Mouse (Mus musculus) liver, embryonic 14 days (tissue): Measurements from ENCODE around the gene Raf1. TPM values are rescaled to one million over a fixed set of nuclear protein-coding genes. Genes with fewer than 3 reads are reported as not detected.

Source experiments
- polyA plus RNA-seq: library from polyadenylated mRNA; depleted of rRNA; stranded (reverse); fragments of >200 nt; gene quantifications from 2 replicates; pipeline ENCODE4 v1.2.3, GENCODE M21; 2012; rRNA removed

The Raf1 gene
- 40.0 and 45.1 TPM in 2 replicates for polyA plus RNA-seq

DNA sequence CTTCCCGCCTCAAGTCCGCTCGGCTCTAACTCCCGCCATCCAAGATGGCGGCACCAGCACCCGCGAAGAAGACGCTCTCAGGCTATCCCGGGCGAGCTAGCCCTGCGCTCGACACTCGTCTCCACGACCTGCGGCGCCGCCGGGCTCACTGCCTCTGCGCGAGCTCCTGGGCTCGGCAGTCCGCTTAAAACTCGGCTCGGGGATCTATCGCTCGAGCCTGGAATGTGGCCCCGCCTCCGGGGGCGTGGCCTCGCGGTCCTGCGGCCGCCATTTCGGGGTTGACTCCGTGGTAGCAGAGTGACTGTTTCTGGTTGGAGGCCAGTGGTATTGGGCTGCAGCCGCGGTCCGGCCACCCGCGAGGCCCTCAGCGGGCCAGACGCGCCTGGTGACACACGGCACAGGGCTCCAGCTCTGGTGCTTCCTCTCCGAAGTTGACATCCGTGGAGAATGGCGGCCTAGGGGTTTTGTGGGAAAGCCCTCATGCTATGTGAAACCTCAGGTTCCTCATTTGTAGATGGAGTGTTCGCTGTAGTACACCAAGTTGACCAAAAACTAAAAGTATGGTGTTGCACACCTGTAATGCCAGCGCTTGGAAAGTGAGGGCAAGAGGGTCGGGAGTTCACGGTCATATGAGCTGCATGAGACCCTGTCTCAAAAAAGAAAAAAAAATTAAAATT lies at the start of gene Raf1:
Gene Raf1 (minus strand): TSS at position 184 of the 677 bp plus-strand sequence.

DNA sequence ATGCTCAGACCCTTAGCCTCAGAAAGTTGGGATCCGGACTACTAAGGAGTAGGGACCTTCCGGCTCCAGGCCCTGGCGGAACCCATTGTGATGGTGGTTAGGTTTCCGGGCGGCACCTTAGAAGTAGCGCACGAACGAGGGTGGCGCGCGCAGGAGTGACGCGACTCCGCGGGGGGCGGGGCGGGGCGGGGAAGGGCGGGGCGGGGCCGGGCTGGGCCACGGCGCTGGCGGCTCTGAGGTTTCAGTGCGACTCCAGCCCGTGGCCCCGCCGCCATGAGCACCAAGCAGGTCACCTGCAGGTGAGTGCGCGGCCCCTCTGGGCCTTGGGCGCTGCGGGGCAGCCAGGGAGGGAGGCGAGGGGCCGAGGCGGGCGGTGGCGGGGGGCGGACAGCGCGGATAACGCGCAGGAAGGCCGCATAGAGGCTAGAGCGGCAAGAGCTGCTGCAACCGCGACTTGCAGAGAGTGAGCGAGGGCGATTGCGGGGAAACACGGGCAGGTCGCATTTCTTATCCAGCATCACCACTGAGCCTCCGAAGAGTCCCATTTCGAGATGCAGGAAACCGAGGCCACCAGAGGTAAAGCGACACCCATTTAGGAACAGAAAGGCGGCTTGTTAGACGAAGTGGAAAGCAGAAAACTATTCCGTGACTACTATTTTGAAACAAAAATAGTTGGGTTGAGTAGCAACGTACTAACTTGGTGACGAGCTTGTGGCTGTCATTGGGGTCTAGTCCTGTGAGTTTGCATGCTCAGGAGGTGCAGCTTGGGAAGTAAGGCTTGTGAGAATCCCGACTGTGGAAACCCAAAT lies 74.5 kb downstream of the Raf1 start, which contains the start of gene Mkrn2:
Gene Mkrn2 (plus strand): TSS at position 188 of the 809 bp plus-strand sequence.

DNA sequence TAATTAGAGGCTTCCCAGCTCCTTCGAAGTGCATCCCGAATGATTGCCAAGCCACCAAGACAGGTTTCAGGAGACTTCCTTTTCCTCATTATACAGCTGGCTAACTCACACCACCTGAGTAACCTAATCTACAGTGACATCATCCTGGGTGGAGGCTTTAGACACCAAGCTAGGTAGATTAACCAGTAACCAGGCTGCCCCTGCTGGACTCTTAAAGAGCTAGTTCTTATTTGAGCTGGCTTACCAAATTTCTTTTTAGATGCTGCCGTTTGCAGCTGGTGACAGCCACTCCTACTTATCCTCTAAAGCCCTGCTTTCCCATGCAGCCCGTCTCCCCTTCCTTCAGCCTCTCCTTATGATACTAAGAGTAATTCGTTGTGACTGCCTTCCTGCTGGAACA lies 84.0 kb downstream of the Raf1 start, which contains the start of gene Mkrn2os:
Gene Mkrn2os (minus strand): TSS at position 119 of the 400 bp plus-strand sequence.

Other genes with a start within 250 kb of the Raf1 start
- 4.4 and 4.8 TPM in 2 replicates for gene Tsen2, start 132.0 kb downstream of the Raf1 start, polyA plus RNA-seq
- gene Mkrn2os, start 84.1 kb downstream of the Raf1 start, polyA plus RNA-seq: 5.5 and 5.6 TPM in 2 replicates
- 7.1 and 7.4 TPM in 2 replicates for gene Mkrn2, start 74.7 kb downstream of the Raf1 start, polyA plus RNA-seq
- 18.6 and 18.9 TPM in 2 replicates for gene Tmem40, start 85.8 kb upstream of the Raf1 start, polyA plus RNA-seq
- gene Cand2, start 97.9 kb upstream of the Raf1 start, polyA plus RNA-seq: 2.2 and 2.5 TPM in 2 replicates
- gene Rpl32, start 132.1 kb upstream of the Raf1 start, polyA plus RNA-seq: 2,015 and 2,031 TPM in 2 replicates
- 0.05 and 0.08 TPM in 2 replicates for gene Efcab12, start 161.8 kb upstream of the Raf1 start, polyA plus RNA-seq
- 6.8 and 7.6 TPM in 2 replicates for gene Mbd4, start 176.7 kb upstream of the Raf1 start, polyA plus RNA-seq
- 1.5 and 1.6 TPM in 2 replicates for gene Ift122, start 176.8 kb upstream of the Raf1 start, polyA plus RNA-seq